Mouse (Mus musculus): Measurements from ENCODE around the gene Nexn.

- TF ChIP-seq ZC3H11A (IDR thresholded peaks at IDR 0.05; ENCODE audit: borderline replicate concordance, low read depth, low read length) = no peak
- no peak for TF ChIP-seq MAFK (IDR thresholded peaks at IDR 0.05; ENCODE audit: insufficient read depth, low read depth, low read length)
- no peak for TF ChIP-seq ZNF384 (IDR thresholded peaks at IDR 0.05; ENCODE audit: low read depth, low read length)
- TF ChIP-seq HCFC1 (IDR thresholded peaks at IDR 0.05; ENCODE audit: borderline replicate concordance, insufficient read depth, low read length) = no peak
Observed at GRCm38 (mm10) chr3:152288276-152288675, 22.1 kb upstream of the Nexn start.

Measured in ES-E14 (cell line).